Mouse (Mus musculus) brain, embryonic 14.5 days (tissue): ENCODE measurements at regions not wholly inside any gene's neighbourhood (a gene's known extent, or its start where the extent isn't known, plus 50 kb on each side); places are given as distances from the start of the nearest gene placed in this dataset.

ENCODE experiments used
- CTCF ChIP-seq: fragments of 200-500 bp; IDR thresholded peaks from 2 replicates; pipeline ENCODE4 v1.5.1; 2012; ENCODE audit warnings: inconsistent platforms, mild to moderate bottlenecking, moderate library complexity, borderline replicate concordance; ENCODE audit not compliant: insufficient read depth, insufficient read length; ENCODE audit errors: extremely low read depth
- POLR2A ChIP-seq: fragments of 200-500 bp; IDR thresholded peaks from 2 replicates; pipeline ENCODE4 v1.6.1; 2012; ENCODE audit warnings: mild to moderate bottlenecking, inconsistent platforms, borderline replicate concordance; ENCODE audit not compliant: poor library complexity, insufficient read depth, insufficient read length, severe bottlenecking; ENCODE audit errors: extremely low read depth

- TF ChIP-seq CTCF (no peak), POLR2A (no peak)
These were observed 87.9 kb upstream of the Vangl1 start for GRCm38 (mm10) chr3:102292385-102292784.
